Mouse (Mus musculus) R1 (cell line): ENCODE measurements around the gene Nr6a1.
A peak's percentile ranks its signal among the peaks of the same experiment; 100 is the strongest.

ENCODE experiments used
- DNase-seq: peaks from one replicate; pipeline ENCODE4 v3.0.0-alpha.2; 2018; ENCODE audit warnings: low read depth, low spot score

The Nr6a1 gene

DNA sequence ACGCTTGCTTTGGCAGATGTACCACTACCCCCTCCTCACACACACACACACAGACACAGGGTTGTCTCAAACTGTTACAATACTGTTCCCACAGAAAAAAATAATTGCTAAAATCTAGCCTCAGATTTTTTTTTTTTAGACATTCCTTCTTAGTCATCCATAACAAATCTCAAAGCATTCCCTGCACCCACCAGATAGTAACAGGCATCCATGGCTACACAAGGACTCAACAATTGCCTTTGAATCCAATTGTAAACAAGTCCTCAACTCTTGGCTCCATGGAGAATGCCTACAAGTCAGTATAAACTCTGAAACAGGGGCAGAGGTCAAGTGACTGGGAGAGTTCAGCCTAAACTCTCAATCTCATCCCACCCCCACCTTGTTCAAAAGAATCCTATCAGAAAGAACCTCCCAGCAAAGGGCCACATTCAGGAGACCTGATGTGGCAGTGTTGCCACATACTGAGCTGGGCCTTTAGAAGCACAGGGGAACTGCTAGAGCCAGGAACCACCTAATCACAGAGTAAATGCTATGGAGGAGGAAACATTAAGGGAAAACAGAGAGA lies 52.9 kb downstream of the Nr6a1 start:
- DNase-seq: peak; percentile 16

DNA sequence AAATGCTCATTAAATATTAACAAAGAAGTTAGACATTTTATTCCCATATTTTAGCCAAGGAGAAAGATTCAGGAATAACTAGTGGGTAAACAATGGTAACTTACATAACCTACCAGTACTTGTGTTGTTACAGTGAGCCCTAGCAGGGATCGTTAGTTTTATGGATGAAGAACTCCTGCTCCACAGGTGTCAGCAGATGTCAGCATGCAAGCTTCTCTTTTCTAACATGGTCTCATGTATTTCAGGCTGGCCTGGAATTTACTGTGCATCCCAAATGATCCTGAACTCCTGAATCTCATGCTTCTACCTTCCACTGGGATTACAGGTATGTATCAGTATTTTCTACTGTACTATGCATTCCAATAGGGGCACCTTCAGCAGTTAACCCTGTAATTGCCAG lies 54.8 kb downstream of the Nr6a1 start:
- no peak for DNase-seq

DNA sequence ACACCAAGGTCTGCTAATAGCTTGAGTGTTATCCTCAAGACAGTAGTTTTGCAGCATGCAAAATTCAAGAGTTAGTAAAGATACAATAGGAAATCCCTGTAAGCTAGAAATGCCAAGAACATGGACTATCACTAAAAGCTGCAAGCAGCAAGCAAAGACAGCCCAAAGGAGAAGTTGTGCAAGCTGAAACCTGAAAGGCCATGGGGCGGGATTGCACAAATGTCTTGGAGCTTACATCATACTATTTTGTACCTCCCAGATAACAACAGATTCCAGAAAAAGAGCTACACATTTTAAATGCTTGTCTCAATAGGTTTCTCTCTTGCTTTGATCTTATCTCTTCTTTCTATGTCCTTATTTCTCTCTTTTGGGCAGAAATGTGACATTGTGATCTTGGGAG lies 60.8 kb downstream of the Nr6a1 start:
- no peak for DNase-seq

DNA sequence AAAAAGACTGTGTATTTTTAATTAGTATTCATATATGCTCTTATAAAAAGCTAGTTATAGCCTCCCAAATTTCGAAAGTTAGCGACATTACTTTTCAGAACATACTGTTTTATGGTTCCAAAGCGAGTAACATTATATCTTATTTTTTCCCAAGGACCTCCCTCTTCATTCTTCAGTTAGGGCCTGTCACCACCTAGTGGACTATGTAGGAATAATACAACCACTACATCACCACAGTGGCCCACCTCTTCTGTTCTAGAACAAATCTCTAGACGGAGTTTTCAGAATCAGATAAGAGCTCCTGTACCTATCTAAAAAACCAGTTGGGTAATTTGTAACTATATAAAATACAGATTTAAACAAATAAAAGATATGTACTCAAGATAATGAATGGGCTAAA lies 63.5 kb downstream of the Nr6a1 start:
- DNase-seq: peak; percentile 47

DNA sequence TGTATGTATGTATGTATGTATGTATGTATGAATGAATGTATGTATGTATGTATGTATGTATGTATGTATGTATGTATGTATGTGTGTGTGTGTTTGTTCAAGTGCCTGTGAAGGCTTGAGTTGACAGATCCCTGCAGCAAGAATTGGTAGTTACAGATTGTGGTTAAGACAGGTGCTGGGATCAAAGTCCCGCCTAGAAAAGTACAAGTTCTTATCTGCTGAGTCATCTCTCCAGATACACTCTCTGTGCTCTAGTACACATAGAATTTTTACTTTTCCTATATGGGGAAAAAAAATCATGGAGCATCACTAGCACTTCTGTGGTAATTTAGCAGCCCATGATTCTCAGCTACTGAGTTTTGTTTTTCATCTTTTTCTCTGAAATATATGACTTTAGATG lies 75.7 kb downstream of the Nr6a1 start:
- no peak for DNase-seq

DNA sequence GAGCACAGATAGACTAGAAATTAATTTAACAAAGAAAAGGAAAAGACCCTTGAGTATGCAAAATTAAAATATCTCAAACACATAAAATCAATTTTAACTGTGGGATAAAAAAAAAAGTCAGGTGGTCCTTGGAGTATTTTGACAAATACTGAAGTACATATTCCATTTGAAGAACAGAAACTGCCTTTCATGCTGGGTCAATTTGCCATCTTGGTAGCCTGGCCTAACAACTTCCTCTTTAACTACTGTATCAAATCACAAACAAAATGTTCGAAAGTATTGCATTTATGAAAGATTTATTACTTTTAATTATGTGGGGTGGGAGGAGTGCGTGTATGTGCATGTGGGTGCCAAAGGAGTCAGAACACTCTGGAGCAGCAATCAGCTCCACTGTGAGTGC lies 81.2 kb downstream of the Nr6a1 start:
- no peak for DNase-seq

DNA sequence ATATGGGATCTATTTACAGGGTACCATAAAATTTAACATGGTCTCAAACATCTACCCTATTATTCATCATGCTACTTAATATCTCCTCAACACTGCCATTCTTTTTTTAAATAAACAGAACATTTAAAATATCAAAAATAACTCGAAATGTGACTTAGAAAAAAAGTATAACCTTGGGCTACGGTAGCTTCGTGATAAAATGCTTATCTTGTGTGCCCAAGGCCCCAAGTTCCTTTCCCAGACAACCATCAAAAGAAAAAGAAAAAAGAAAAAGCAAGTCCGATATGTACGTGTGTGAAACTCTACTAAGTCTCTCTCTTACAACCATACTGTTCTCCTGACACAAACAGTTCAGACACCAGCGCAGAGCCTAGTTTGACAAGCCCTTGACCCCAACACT lies 92.0 kb downstream of the Nr6a1 start:
- no peak for DNase-seq

DNA sequence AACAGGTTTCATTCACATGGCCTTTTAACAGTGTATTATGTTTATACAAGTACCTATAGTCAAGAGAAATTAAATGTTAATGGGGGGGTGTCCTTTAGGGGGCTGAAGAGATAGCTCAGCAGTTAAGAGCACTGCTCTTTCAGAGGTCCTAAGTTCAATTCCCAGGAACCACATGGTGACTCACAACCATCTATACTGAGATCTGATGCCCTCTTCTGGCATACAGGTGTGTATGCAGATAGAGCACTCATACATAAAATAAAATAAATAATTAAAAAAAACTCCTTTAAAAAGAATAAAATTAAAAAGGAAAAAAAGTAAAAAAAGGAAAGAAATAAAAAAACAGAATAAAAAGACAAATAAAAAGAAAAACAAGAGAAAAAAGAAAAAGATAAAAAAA lies 95.5 kb downstream of the Nr6a1 start:
- DNase-seq: no peak

DNA sequence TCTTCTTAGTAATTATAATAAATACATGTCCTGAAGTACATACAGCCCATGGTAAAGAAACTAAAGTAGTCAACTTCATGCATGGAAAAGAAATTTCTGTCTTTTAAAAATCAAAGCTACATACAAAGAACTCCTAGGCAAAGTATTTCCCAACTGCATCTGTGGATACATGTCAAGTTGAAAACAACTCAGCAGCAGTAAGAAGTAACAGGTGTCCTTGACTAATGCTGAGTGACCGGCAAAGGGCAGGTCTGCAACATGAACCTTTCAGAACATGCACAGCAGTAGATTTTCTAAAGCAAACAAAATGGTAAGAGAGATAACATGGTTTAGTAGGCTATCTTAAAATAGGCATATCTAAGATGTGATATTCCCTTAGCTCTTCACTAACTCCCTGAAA lies 98.0 kb downstream of the Nr6a1 start:
- DNase-seq: no peak

DNA sequence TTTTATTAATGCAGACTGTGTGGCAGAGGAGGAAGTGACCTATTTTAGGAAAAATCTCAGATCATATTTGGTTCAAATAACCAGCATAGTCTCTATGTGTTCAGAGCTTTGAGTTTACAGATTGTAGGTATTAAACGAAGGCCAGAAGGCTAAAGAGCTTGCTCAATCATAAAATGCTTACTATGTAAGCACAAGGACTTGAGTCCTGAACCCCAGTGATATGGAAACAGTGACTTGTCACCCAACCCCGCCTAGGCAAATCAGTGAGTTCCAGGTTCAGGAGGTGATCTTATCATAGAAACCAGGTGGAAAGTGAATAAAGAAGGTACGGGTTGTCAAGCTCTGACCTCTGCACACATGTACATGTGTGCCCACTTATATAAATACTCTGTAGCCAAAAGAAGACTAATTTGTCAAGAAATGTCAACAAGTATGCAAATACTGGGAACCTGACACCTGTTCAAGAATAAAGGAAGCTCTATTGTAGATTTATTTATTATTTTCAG lies 99.6 kb downstream of the Nr6a1 start:
- no peak for DNase-seq

DNA sequence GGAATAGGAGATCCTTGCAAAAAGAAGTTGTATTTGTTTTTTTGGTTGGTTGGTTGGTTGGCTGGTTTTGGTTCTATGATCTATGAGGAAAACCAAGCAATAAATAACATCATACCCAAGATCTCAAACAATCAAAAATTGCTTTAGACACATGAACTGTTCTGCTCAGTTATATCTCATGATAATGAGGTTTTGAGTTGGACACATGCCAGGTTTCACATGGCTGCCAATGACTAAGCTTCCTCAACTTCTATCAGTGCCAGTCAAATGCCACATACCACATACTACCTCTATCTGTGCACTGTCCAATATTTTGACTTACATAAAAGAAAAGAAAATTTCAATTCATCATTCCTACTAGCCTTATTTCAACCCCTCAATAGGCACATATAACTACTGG lies 101.3 kb downstream of the Nr6a1 start:
- DNase-seq: no peak

DNA sequence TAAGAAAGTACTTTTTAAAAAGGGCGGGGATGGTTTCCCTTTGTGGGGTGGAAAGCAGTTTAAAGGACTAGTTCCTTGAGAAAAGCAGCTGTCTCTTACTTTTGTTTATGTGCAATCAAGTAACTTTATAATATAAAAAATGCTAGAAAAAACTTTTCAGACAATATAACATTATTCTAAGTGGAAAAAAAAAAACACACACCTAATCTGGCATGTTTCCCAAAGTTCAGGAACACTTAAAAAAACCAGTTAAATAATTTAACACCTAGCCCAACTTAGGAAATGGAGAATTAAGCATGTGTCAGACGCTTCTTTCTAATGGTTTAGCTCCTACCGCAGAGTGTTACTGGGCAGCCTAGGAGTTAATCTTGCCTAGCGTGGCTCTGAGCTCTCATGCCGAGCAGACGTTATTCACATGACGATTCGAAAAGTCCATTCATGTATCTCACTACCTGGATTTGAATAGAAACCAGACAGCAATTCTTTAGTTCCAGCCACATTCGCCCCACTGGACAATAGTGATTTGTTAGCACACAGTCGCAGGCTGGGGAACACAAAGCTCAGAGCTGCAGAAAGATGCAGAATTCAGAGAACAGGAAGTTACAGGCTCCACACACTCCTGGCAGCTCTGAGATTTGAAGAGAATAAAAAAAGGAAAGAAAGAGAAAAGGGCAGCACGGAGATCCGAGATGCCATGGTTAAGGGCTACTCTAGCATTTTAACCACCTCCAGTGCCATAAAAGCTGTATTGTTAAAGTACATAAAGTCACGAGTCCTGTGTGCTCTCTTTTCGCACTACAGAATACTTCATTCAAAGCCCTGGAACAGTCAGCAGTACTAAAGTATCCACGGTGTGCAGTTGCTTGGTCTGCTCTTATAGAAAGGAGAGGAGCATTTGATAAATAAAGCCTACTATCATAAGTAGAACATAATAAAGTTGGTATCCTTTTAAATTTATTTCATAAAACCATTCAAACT lies 102.4 kb downstream of the Nr6a1 start:
- DNase-seq: peak; percentile 39

DNA sequence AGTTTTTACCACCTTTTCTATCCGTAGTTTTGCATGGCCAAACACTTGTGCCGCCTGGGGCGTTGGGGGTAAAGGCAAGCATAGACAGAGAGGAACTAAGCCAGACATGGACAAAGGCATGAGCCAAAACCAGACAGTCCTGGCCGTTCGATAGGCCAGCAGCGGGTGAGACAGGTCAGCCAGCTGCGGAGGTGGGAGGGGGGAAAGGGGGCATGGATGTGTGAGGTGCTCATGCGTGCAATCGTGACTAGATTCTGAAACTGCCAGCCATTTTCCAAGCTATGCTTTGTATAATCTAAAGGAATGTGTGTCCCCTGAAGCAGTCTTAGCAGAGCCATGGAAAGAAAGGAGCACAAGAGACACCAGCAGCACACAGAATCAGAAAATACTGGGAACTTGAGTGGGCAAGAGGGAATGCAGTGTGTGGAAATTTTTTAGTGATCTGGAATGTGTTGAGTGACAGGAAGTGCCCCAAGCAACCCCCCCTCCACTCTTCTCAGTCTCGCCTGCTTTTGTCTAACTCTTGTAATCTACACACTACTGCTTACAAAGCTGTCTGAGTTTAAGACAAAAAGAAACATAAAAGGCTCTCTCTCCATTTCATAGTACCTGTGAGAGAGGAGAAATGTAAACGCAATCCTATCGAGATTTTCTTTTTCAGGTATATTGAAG lies 103.4 kb downstream of the Nr6a1 start:
- peak; percentile 22 for DNase-seq

DNA sequence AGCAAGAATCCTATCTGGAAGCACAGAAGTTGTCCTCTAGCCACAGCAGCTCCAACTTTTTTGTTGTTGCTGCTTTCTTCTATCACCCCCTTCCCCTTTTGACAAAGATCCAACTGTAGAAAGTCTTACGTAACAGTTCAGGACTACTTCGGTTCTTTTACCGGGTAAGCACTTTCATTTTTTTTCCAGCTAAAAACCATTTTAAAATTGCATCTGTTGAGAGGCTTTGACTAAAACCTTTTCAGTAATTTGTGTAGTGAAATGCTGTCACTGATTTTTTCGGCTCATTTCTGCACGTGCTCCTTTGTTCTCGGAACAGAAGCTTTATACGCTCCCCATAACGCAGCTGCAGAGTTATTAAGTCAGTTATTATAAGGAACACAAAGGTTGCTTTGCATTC lies 104.1 kb downstream of the Nr6a1 start:
- no peak for DNase-seq

DNA sequence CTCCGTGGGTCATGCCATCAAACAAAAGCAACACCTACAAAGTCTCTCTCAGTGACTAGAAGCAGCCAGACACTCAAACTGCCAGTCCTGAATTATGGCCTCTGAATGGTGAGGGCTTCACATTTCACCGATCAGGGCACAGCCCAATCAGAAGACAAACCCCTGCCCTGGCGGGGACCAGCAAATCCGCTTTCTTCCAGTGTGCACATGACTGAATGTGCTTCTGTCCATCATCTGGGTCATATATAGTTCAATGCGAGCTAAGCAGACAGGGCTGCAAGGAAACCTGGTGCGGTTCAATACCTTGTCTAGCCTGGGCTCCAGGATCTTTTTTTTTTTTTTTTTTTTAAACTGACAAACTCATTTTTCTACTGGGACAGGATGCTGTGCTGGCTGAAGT lies 104.5 kb downstream of the Nr6a1 start:
- DNase-seq: peak; percentile 37

DNA sequence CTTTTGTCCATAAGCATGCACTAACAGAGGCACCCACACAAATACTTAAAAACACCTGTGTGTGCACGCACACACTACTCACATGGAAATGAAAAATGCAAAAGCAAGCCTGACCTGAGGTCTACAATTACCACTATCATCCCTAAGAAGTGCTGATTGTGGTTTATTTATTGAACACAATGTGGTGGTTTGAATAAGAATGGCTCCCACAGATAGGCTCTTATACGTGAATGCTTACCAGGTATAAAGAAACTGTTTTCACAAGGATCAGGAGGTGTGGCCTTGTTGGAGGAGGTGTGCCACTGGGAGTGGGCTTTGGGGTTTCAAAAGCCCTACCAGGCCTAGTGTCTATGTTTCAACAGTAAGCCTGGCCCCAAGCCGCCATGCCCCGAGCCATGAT lies 110.0 kb downstream of the Nr6a1 start:
- DNase-seq: peak; percentile 58

DNA sequence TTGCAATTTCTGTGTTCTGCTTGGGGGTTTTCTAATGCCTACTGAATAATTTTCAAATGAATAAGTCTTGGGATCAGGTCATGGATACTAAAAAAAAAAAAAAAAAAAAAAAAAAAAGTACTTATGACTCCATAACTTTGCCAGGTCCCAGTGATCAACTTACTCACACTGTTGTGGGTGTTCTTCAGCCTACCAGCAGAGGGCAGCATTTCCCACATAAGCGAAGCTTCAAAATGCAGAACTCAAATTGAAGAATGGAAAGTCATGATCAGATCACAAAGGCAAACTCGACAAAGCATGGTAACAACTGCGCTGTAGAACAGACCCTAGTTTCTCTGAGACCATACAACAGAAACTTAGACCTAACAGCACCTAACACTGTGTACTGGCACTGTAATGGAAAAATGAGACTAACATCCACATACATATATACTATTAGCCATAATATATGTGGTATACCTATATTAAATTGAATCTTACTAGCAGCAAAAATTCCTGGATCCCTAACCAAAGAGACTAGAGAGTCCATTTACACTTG lies 130.3 kb downstream of the Nr6a1 start:
- peak; percentile 55 for DNase-seq

DNA sequence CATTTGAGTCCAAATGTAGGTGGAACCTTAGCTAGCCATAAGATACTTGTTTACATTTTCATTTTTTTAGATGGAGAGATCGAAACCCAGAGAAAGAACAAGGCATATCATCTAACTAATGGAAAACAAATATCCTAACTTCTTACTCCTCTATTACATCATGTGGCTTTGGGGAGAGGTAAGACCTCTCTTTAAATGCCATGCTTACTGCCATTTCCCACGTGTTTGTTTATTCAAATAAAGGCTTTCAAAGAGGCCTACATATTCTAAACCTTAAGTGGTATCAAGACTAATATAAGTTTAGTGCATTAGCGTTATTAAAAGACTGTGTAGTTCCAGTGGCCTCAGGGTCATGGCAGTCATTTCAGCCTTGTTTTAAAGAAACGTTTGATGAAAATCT lies 140.2 kb downstream of the Nr6a1 start:
- no peak for DNase-seq

DNA sequence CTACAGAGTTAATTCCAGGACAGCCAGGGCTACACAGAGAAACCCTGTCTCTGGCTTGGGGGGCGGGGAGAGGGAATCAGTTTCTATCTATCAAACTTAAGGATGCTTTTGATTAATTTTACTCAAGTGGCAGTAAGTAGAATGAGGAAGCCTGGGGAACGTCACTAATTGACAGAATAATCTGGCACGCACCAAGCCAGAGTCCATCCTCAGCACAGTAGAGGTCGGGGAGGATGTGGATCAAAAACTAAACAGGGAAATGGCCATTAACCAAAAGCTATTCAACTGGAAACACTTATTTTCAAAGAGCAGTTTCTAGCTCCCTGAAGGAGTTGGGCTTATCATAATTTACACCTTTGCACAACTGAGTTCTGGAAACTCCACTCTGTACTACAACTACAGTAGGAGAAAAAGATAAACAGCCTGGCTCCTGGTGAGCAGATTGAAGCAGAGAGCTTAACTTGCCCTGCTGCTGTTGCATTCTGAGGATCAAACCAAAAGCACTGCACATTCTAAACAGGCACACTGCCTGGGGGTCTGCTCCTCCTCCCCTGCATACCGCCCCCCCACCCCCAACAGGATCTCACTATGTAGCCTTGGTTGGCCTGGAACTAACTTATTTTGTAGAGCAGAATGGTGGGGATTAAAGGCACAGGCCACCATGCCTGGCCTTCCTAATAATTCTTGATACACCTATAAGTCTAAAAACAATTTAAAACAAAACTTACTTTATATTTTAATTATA lies 141.1 kb downstream of the Nr6a1 start:
- DNase-seq: no peak

DNA sequence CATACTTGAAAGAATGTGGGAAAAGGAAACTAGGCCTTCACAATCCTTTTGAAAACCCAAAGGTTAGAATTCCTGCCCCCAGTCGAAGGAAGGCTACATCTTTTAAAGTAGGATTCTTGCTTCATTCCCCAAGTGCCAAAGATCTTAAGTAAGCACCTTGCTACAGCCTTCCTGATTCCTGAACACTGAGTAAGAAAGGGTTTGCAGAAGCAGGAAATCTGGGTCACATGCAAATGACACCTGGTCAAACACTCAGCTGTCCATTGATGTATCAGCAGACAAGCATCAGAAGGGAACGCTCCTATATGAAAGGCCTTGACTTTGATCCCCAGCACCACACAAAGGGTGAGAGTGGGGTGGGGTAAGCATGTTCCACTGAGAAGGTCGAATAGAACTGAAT lies 142.4 kb downstream of the Nr6a1 start:
- peak; percentile 15 for DNase-seq

DNA sequence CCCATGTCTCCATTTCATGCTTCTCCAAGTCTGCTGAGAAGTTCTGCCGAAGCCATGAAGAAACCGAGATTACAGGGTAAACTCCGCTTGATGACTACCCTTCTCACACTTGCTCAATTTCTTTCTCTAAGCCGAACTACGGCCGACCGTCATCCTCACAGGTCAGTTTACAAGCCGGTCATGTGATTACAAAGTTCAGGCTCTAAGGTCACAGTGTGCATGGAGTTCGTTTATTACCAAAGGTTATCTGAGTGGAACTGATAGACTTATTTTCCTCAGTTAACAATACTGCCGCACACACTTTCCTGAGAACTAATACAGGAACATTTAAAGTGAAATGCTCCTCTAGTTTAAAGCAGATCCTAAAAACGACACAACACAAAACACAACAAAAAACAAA lies 143.1 kb downstream of the Nr6a1 start:
- DNase-seq: peak; percentile 26

DNA sequence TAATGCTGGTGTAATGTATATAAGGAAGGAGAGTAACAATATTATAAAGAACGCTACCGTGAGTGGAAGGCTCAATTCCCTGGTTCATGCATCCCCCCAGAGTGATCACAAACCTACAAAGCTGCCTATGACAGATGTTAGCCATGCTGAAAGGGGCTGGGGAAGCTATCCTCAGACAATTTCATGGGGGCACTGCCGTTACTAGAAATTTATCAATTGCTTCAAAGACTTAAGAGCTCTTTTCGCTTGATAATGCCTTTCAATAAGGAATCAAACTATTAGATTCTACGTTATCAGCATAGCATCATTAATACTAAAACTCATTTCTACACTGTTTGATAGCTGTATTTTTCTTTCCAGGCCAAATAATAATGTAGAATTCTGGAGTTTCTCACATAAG lies 144.1 kb downstream of the Nr6a1 start:
- no peak for DNase-seq
